Mouse (Mus musculus): ENCODE measurements around the gene Zbtb20. TPM values are rescaled to one million over a fixed set of nuclear protein-coding genes. Genes with fewer than 3 reads are reported as not detected.

The Zbtb20 gene
- total RNA-seq, 1 experiment from 2014 or later = 147 TPM

DNA sequence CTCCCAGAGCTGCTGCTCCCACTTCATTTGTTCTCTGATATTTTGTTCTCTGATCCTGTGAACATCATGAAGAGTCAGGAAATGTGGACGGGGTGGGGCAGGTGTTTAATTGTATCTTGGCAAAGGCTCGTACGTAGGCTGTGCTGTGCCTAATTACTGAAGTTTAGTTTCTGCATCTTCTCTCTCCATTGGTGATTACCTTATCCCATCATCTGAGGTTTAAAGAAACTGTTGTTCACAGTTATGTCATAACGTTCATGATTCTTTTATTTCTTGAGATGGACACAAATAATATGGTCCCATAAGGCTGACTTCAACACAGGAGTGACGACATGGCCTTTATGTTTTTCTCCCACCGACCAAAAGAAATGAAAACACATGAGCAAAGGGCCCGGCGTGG lies 582.1 kb downstream of the Zbtb20 start:
- DNase-seq = no peak

DNA sequence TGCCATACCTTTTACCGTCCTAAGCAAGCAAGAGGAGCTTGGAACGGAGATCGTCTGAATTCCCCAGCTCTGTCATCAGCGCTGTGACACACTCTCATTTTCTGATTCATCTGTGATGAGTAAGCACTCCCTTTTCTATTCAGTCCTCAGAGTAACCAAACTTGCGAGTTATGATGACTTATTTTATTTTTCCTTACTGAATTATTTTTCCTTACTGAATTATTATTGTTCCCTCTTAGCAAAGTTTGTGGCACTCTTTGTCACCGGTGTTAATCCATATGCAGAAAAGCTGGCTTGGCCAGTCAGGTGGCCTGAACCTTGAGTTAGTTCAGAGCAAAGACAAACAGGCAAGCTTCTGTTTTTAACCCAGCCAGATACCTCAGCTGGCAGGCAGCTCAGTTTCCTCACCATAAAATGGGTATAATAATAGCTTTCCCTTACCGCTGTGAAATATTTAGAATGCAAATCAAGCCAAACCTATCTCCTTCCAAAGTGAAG lies 583.1 kb downstream of the Zbtb20 start:
- DNase-seq = peak; percentile 40

GRCm38 (mm10) chr16:43461745-43462378 lies 586.2 kb downstream of the Zbtb20 start:
- DNase-seq = no peak

DNA sequence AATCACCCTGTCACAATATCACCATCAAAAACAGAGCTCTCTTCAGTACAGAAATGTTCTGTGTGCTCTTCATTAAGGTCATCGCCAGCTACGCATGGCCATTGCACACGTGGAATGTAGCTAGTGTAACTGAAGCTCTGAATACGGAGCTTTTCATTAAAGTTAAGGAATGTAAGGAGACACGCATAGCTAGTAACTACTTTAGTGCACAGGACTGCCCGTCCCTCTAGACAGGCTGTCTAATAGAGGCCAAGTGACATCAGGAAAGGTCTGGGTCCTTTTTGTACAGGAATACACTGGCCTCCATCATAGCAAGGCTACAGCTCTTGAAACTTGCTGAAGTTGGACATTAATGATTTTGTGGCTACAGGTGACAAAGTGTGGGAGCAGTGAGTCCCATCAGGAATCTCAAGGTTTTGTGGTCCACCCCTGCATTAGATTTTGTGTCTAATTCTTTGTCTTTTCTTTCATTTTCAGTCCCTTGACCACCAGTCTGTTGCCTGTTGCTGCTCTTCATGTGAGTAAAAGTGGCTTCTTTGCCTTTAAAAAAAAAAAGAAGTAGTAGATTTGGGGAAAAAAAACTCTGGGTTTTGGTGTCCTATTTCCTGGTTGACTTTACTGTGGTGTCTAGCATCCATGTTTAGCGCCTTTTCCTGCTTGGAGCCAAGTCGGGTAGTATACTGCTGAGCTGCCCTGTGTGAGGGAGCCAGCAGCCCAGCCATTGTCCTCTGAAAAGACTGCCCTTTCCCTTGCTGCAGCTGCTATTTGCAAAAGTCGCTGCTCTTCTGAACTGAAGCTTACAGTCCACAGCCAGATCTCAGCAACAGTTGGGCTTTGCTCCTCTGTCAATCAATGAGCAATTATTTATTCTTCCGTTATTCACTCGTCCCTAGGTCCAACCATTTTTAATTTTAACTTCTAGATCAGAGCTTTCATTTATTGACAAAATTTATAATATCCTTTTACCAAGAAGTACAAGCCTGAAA lies 587.1 kb downstream of the Zbtb20 start:
- DNase-seq = no peak

DNA sequence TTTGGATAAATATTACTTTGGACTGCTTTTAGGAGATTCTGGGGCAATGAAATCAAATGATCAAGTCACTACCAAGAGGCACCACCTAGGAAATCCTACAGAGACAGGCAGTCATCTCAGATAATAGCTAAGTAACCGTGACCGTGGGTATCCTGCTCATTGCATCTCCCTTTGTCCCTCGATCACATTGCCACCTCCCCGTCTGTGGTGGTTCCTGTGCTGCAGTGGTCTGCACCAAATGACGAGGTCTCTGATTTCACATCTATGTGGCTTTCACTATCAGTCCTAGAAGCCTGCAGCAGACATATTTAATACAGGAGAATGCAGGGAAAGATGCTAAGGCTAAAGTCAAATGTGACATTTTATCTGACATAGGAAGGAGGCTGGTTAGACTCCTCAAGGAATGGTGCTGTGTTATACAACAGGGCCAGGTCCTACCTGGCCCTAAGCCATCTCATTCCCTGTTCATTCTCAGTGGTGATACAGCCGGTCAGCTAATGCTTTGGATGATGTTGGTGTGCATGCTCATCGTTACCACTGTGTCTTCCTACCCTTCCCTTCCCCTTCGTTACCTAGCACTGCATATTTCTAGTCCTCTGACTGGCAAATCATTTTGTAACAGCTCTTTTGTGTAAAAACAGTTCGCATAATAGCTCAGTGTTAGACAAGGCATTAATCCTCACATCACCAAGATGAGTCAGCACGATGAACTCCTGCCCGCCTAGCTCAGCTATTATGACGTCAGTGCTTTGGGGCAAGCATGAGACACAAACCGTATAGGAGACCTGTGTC lies 588.2 kb downstream of the Zbtb20 start:
- peak; percentile 57 for DNase-seq

DNA sequence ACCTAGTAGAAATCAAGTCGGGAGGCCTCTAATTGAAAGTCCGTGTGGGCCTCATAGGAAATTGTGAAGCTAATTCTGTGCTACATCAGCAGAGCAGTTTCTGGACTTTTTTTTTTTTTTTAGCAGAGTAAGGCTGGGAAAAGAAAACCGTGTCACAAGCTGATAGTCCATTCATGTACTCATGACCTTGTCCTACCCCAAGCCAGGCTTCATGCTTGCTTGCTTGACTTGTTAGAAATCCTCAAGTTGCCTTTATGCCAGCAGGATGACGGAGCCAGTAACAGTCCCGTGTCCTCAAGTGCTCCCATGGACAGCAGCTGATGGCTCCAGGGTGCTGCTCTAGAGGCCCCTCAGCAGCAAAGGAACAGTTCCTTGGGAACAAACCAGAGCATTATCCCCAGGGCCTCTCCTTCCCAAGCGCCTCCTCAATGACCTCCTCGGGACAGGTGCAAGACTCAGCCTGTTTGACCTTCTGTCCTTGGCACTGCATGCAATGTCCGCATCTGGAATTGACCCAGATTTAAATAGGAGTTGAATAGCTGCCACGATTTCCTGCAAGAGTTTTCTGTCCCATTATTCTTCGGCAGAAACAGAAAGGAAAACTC lies 588.9 kb downstream of the Zbtb20 start:
- peak; percentile 74 for DNase-seq

GRCm38 (mm10) chr16:43465368-43465839 lies 589.7 kb downstream of the Zbtb20 start:
- DNase-seq = no peak

GRCm38 (mm10) chr16:43465921-43466748 lies 590.5 kb downstream of the Zbtb20 start:
- peak; percentile 18 for DNase-seq

DNA sequence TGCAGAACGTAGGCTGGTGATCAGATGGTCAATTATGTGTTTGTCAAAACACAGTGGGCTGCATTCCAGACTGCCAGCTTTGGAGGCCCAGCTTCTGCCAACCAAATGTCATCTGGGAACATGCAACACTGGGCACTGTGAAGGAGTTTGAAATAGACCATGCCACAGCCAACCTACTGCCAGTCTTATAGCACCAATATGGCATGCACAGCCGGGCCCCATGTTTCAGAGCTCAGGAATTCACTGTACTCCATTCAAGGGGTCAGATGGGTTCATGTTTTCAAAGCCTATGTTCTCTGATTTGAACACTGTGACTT lies 591.0 kb downstream of the Zbtb20 start:
- peak; percentile 47 for DNase-seq

- DNase-seq = no peak
These were observed 595.4 kb downstream of the Zbtb20 start for GRCm38 (mm10) chr16:43471060-43471459.

GRCm38 (mm10) chr16:43474941-43475728 lies 599.5 kb downstream of the Zbtb20 start:
- DNase-seq = no peak

DNA sequence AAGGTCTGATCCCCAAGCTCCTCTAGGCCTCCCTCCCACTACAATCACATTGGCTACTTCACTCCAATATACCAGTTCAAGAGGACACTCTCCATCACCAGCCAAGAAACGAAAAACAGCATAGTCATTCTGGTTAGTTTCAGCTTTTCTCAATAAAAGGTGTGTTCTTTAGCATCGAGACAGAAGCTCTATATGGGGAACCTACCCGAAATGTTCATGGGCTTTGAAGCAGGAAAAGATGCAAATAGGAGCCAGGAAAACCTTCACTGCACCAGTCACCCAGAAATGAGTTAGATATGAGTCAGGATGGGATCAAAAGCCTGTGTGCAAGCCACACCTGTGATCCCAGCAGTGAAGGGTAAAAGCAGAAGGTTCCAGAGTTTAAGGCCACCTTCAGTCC lies 601.2 kb downstream of the Zbtb20 start:
- DNase-seq = no peak

GRCm38 (mm10) chr16:43478352-43478751 lies 602.7 kb downstream of the Zbtb20 start:
- no peak for DNase-seq

- DNase-seq = no peak
These were observed 604.9 kb downstream of the Zbtb20 start for GRCm38 (mm10) chr16:43480532-43480931.

GRCm38 (mm10) chr16:43482125-43482524 lies 606.4 kb downstream of the Zbtb20 start:
- no peak for DNase-seq

GRCm38 (mm10) chr16:43482738-43483137 lies 607.1 kb downstream of the Zbtb20 start:
- DNase-seq = no peak

DNA sequence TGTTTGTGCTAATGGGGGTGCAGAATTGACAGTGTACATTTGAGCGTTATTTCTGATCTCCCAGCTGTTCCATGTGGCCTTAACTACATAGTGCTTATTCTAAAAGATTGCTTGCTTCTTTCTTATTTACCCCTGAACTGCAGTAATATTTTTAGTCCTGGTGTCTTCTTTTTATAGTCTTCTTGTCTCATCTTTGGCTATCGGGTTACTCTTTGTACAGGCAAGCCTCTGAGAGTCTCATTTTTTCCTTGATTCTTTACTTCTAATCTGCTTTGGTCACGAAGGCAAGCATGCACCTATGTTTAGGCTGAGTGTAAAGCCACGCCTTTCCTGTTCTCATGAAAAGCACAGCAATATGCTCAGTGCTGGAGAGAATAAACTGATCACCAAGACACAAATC lies 608.7 kb downstream of the Zbtb20 start:
- DNase-seq = no peak

- no peak for DNase-seq
These were observed 613.7 kb downstream of the Zbtb20 start for GRCm38 (mm10) chr16:43489362-43489761.

DNA sequence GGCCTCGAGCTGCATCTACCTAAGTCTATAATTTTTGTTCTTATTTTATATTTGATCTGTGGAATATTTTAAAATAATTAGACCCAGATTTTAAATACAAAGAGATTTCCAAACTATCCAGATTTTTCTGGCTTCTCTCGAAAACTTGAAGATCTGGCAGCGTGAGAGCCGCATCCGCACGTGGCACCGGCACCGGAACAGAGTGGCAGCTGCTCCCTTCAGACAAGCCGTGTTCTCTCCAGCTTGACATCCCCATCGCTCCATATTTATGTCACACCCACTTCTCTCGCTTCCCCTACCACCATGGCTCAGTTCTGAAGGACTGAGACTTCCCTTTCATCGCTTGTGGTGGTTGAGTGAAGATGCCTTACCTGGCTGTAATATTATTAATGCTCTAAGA lies 614.3 kb downstream of the Zbtb20 start:
- DNase-seq = no peak

DNA sequence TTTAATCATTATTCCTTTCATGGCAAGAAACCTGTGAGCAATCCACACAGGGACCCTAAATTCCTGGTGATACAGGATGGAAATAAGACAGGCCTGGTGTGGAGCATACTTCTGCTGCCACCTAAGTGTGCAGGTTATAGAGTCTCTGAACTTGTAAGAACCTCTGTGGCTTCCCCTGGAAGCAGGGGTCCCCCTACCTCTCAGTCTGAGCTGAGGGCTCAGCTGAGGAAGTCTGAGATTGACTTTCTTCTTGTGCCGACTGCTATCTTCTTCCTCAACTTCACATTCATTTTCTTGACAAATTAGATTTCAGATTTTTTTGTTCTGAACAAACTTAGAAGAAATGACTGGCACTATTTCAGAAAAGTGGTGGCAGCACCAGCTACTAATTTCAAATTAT lies 617.2 kb downstream of the Zbtb20 start:
- no peak for DNase-seq
